Mouse (Mus musculus): ENCODE measurements at regions not wholly inside any gene's neighbourhood (a gene's known extent, or its start where the extent isn't known, plus 50 kb on each side); places are given as distances from the start of the nearest gene placed in this dataset.

GRCm38 (mm10) chr9:31730443-31730842, 182.8 kb downstream of the Barx2 start:
- TF ChIP-seq POLR2A (IDR thresholded peaks at IDR 0.05; ENCODE audit: insufficient read depth, low read depth, low read length) (no peak), CTCF (IDR thresholded peaks at IDR 0.05; ENCODE audit: insufficient read depth, low read depth, low read length) (no peak)
